Comparison of ENCODE assay signal across 14 mouse cellular contexts in genomic region chr11:48851270-48851995, GRCm38 (mm10). TPM values are rescaled to one million over a fixed set of nuclear protein-coding genes. Genes with fewer than 3 reads are reported as not detected.
DNase-seq lines count a peak whose midpoint lies in the region; ATAC-seq and TF ChIP-seq lines count a peak whose summit lies in the region.
"Had no signal": no experiment of that assay in that cellular context is flagged by ENCODE, and none has a peak within 500 bp of the region (broad histone marks: within the 10 kb centered on the region; RNA-seq: fewer than 3 reads in every experiment).

No protein-coding gene starts in this region.

- H3K36me3 ChIP-seq in forebrain, postnatal 0 days (ENCODE audit: insufficient read depth), result no peaks in the 10 kb centered on the region
- H3K36me3 ChIP-seq in forebrain, embryonic 15.5 days, result no peaks in the 10 kb centered on the region
- H3K36me3 ChIP-seq in liver, adult 2 months (ENCODE audit: control insufficient read depth, insufficient read depth, low read length), result peaks cover 2% of the 10 kb centered on the region; the same call in 1 of the 2 replicates
- H3K36me3 ChIP-seq in liver, embryonic 12.5 days, result no peaks in the 10 kb centered on the region
- H3K36me3 ChIP-seq: limb, embryonic 15.5 days; midbrain, embryonic 12.5 days had no signal

- no peaks in the 10 kb centered on the region for H3K9me3 ChIP-seq in forebrain, postnatal 0 days (ENCODE audit: low read length)
- H3K9me3 ChIP-seq in forebrain, embryonic 15.5 days, result no peaks in the 10 kb centered on the region
- H3K9me3 ChIP-seq in liver, embryonic 12.5 days (replicated peaks), result no peaks in the 10 kb centered on the region
- H3K9me3 ChIP-seq: limb, embryonic 15.5 days; midbrain, embryonic 12.5 days had no signal

- H3K27ac ChIP-seq in forebrain, postnatal 0 days (ENCODE audit: low read depth, low read length), result no peak overlapping the region
- H3K27ac ChIP-seq in forebrain, embryonic 15.5 days (replicated peaks), result no peak overlapping the region
- peak overlapping the region; percentile 20; the same call in 1 of the 2 replicates for H3K27ac ChIP-seq in liver, adult 2 months (replicated peaks; ENCODE audit: insufficient read depth, low read depth, low read length)
- no peak overlapping the region for H3K27ac ChIP-seq in liver, embryonic 12.5 days
- H3K27ac ChIP-seq: limb, embryonic 15.5 days; midbrain, embryonic 12.5 days had no signal

- H3K4me3 ChIP-seq in forebrain, postnatal 0 days (ENCODE audit: low read depth, low read length), result no peak overlapping the region
- H3K4me3 ChIP-seq in forebrain, embryonic 15.5 days, result no peak overlapping the region
- H3K4me3 ChIP-seq in liver, adult 2 months (ENCODE audit: insufficient read depth, low read depth, low read length), result no peak overlapping the region
- H3K4me3 ChIP-seq in liver, embryonic 12.5 days, result no peak overlapping the region
- H3K4me3 ChIP-seq: limb, embryonic 15.5 days; midbrain, embryonic 12.5 days had no signal

- WGBS in forebrain, postnatal 0 days, result 82% methylated on average over 4 of the region's 4 CpGs
- WGBS in forebrain, embryonic 15.5 days, result 85% methylated on average over 4 of the region's 4 CpGs
- 68% methylated on average over 4 of the region's 4 CpGs for WGBS in liver, adult 2 months
- WGBS in liver, embryonic 12.5 days (ENCODE audit: insufficient replicate concordance), result 72% methylated on average over 4 of the region's 4 CpGs

- H3K4me2 ChIP-seq in forebrain, postnatal 0 days (ENCODE audit: low read depth), result no peak overlapping the region
- H3K4me2 ChIP-seq in forebrain, embryonic 15.5 days (replicated peaks), result no peak overlapping the region
- no peak overlapping the region for H3K4me2 ChIP-seq in liver, embryonic 12.5 days
- H3K4me2 ChIP-seq: limb, embryonic 15.5 days; midbrain, embryonic 12.5 days had no signal

- ATAC-seq in forebrain, postnatal 0 days, result no peak
- no peak for ATAC-seq in forebrain, embryonic 15.5 days (replicated peaks)
- no peak for ATAC-seq in liver, embryonic 12.5 days

- H3K4me1 ChIP-seq in forebrain, postnatal 0 days (ENCODE audit: insufficient read depth), result peaks cover 4% of the 10 kb centered on the region; the same call in 1 of the 2 replicates
- H3K4me1 ChIP-seq in forebrain, embryonic 15.5 days, result peaks cover 30% of the 10 kb centered on the region
- peaks cover 17% of the 10 kb centered on the region for H3K4me1 ChIP-seq in liver, adult 2 months (ENCODE audit: control insufficient read depth, insufficient read depth, low read length)
- H3K4me1 ChIP-seq in liver, embryonic 12.5 days, result peaks cover 35% of the 10 kb centered on the region

- no peaks in the 10 kb centered on the region; the same call in 1 of the 2 replicates for H3K27me3 ChIP-seq in forebrain, postnatal 0 days (ENCODE audit: insufficient read depth, low read length)
- no peaks in the 10 kb centered on the region for H3K27me3 ChIP-seq in forebrain, embryonic 15.5 days
- no peaks in the 10 kb centered on the region for H3K27me3 ChIP-seq in liver, adult 2 months (ENCODE audit: control insufficient read depth, insufficient read depth, low read length)
- H3K27me3 ChIP-seq in liver, embryonic 12.5 days (replicated peaks), result peaks cover 30% of the 10 kb centered on the region
- H3K27me3 ChIP-seq: limb, embryonic 15.5 days had no signal

- no peak overlapping the region for H3K9ac ChIP-seq in forebrain, postnatal 0 days
- no peak overlapping the region for H3K9ac ChIP-seq in forebrain, embryonic 15.5 days (replicated peaks)
- H3K9ac ChIP-seq in liver, adult 2 months (ENCODE audit: low read depth, low read length), result no peak overlapping the region
- no peak overlapping the region for H3K9ac ChIP-seq in liver, embryonic 12.5 days
- H3K9ac ChIP-seq: limb, embryonic 15.5 days; midbrain, embryonic 12.5 days had no signal

- TF ChIP-seq POLR2A in liver, adult 2 months (IDR thresholded peaks at IDR 0.05; ENCODE audit: extremely low read depth, insufficient read depth, low read length), result no peak

- TF ChIP-seq CTCF in forebrain, postnatal 0 days (IDR thresholded peaks at IDR 0.05; ENCODE audit: low read depth), result peak; percentile 14; the same call in 1 of the 2 replicates
- TF ChIP-seq CTCF in liver, adult 2 months (IDR thresholded peaks at IDR 0.05; ENCODE audit: low read depth, low read length), result no peak

- DNase-seq in forebrain, postnatal 0 days, result no peak
- peak; percentile 45 for DNase-seq in liver, adult 2 months (ENCODE audit: extremely low read depth, low read depth, low spot score)
- DNase-seq in A20 (ENCODE audit: low read depth, low spot score) (peak; percentile 65), ZHBTc4 (ENCODE audit: low read depth, low spot score) (peak; percentile 88)
- no peak for DNase-seq in ovary, adult 18-20 months (ENCODE audit: low spot score)
- no peak for DNase-seq in gastrocnemius, postnatal 25 days
- DNase-seq: cerebellum, postnatal 25 days; heart, adult 18-20 months; kidney, adult 8-10 months; thymus, postnatal 4 days had no signal

- H3K79me2 ChIP-seq in liver, adult 2 months (ENCODE audit: control insufficient read depth, insufficient read depth, low read length), result no peaks in the 10 kb centered on the region

RNA-seq across cellular contexts. Expression of gene Irgm1, which starts 20.1 kb away (rescaled TPM):
- total RNA-seq in forebrain, postnatal 0 days (2014; rRNA removed), result 3.0 and 6.7 TPM in 2 replicates
- polyA plus RNA-seq in forebrain, postnatal 0 days (2015; fragmentation: Nextera tagmentation; extraction: Ambion mirVana), result 3.5 and 4.9 TPM in 2 replicates
- 1.6 and 1.9 TPM in 2 replicates for polyA plus RNA-seq in forebrain, embryonic 15.5 days (2015; fragmentation: Nextera tagmentation; extraction: Ambion mirVana)
- 43.0 and 48.4 TPM in 2 replicates for total RNA-seq in liver, adult 2 months (2014; rRNA removed)
- polyA plus RNA-seq in liver, adult 2 months (2012; rRNA removed), result 29.9 and 33.3 TPM in 2 replicates
- 16.3 and 16.5 TPM in 2 replicates for polyA plus RNA-seq in liver, embryonic 12.5 days (2016; fragmentation: Nextera tagmentation; extraction: Ambion mirVana)
- total RNA-seq in gastrocnemius, postnatal 25 days (2021), result 10 to 100 TPM in 1 of 2 experiments, 1 to 10 TPM in 1; 9.0 to 11.1 TPM

RNA-seq across cellular contexts. Expression of gene Gm12184, which starts 25.0 kb away (rescaled TPM):
- 8.0 and 9.3 TPM in 2 replicates for total RNA-seq in forebrain, postnatal 0 days (2014; rRNA removed)
- polyA plus RNA-seq in forebrain, postnatal 0 days (2015; fragmentation: Nextera tagmentation; extraction: Ambion mirVana), result 3.7 and 5.0 TPM in 2 replicates
- 4.5 and 5.8 TPM in 2 replicates for polyA plus RNA-seq in forebrain, embryonic 15.5 days (2015; fragmentation: Nextera tagmentation; extraction: Ambion mirVana)
- 1.5 and 2.0 TPM in 2 replicates for total RNA-seq in liver, adult 2 months (2014; rRNA removed)
- polyA plus RNA-seq in liver, adult 2 months (2012; rRNA removed), result 5.5 and 5.8 TPM in 2 replicates
- polyA plus RNA-seq in liver, embryonic 12.5 days (2016; fragmentation: Nextera tagmentation; extraction: Ambion mirVana), result 4.1 and 5.0 TPM in 2 replicates
- total RNA-seq in gastrocnemius, postnatal 25 days (2021), result 1 to 10 TPM in 1 of 2 experiments, under 1 TPM in 1; 0.67 to 3.2 TPM

RNA-seq across cellular contexts. Expression of gene Trim7, which starts 25.5 kb away (rescaled TPM):
- 5.6 and 9.5 TPM in 2 replicates for total RNA-seq in forebrain, postnatal 0 days (2014; rRNA removed)
- polyA plus RNA-seq in forebrain, postnatal 0 days (2015; fragmentation: Nextera tagmentation; extraction: Ambion mirVana), result 1.9 and 2.5 TPM in 2 replicates
- 1.4 and 1.7 TPM in 2 replicates for polyA plus RNA-seq in forebrain, embryonic 15.5 days (2015; fragmentation: Nextera tagmentation; extraction: Ambion mirVana)
- 5.8 and 11.2 TPM in 2 replicates for total RNA-seq in liver, adult 2 months (2014; rRNA removed)
- 11.0 and 16.3 TPM in 2 replicates for polyA plus RNA-seq in liver, adult 2 months (2012; rRNA removed)
- polyA plus RNA-seq in liver, embryonic 12.5 days (2016; fragmentation: Nextera tagmentation; extraction: Ambion mirVana), result not detected in 2 replicates
- 10 to 100 TPM; 57.3 to 57.9 TPM for total RNA-seq in gastrocnemius, postnatal 25 days (2021)

RNA-seq across cellular contexts. Expression of gene Trim41, which starts 34.3 kb away (rescaled TPM):
- total RNA-seq in forebrain, postnatal 0 days (2014; rRNA removed), result 42.2 and 47.1 TPM in 2 replicates
- polyA plus RNA-seq in forebrain, postnatal 0 days (2015; fragmentation: Nextera tagmentation; extraction: Ambion mirVana), result 4.4 TPM in 2 replicates
- polyA plus RNA-seq in forebrain, embryonic 15.5 days (2015; fragmentation: Nextera tagmentation; extraction: Ambion mirVana), result 6.0 and 6.3 TPM in 2 replicates
- total RNA-seq in liver, adult 2 months (2014; rRNA removed), result 11.4 and 13.2 TPM in 2 replicates
- 13.7 and 18.2 TPM in 2 replicates for polyA plus RNA-seq in liver, adult 2 months (2012; rRNA removed)
- polyA plus RNA-seq in liver, embryonic 12.5 days (2016; fragmentation: Nextera tagmentation; extraction: Ambion mirVana), result 2.1 and 2.3 TPM in 2 replicates
- total RNA-seq in gastrocnemius, postnatal 25 days (2021), result 10 to 100 TPM; 15.5 to 19.3 TPM

RNA-seq across cellular contexts. Expression of gene Gm5431, which starts 50.6 kb away (rescaled TPM):
- 0.29 and 0.38 TPM in 2 replicates for total RNA-seq in forebrain, postnatal 0 days (2014; rRNA removed)
- polyA plus RNA-seq in forebrain, postnatal 0 days (2015; fragmentation: Nextera tagmentation; extraction: Ambion mirVana), result 0.10 and 0.19 TPM in 2 replicates
- 0.11 and 0.14 TPM in 2 replicates for polyA plus RNA-seq in forebrain, embryonic 15.5 days (2015; fragmentation: Nextera tagmentation; extraction: Ambion mirVana)
- 1.3 and 1.9 TPM in 2 replicates for total RNA-seq in liver, adult 2 months (2014; rRNA removed)
- 0.10 and 0.12 TPM in 2 replicates for polyA plus RNA-seq in liver, adult 2 months (2012; rRNA removed)
- 0.19 and 0.33 TPM in 2 replicates for polyA plus RNA-seq in liver, embryonic 12.5 days (2016; fragmentation: Nextera tagmentation; extraction: Ambion mirVana)
- under 1 TPM; 0.21 to 0.36 TPM for total RNA-seq in gastrocnemius, postnatal 25 days (2021)

Comparison
In these comparisons a context has a peak if more than half of its experiments do, and no peak if none do; other contexts are left out.
1. DNase-seq: peak in liver, adult 2 months (single experiment), A20 (single experiment) and ZHBTc4 (single experiment); none in forebrain, postnatal 0 days (single experiment), ovary, adult 18-20 months (single experiment) and gastrocnemius, postnatal 25 days (single experiment).